ENCODE assay signal across 9 mouse cellular contexts in genomic region chr7:80740954-80741353, GRCm38 (mm10). TPM values are rescaled to one million over a fixed set of nuclear protein-coding genes. Genes with fewer than 3 reads are reported as not detected.
DNase-seq lines count a peak whose midpoint lies in the region; ATAC-seq and TF ChIP-seq lines count a peak whose summit lies in the region.
"Had no signal": no experiment of that assay in that cellular context is flagged by ENCODE, and none has a peak within 500 bp of the region (broad histone marks: within the 10 kb centered on the region; RNA-seq: fewer than 3 reads in every experiment).

No protein-coding gene starts in this region.

- no peak for TF ChIP-seq EP300 in stomach, postnatal 0 days (optimal IDR thresholded peaks at IDR 0.05)

- H3K4me3 ChIP-seq in forebrain, embryonic 14.5 days (ENCODE audit: low read depth, low read length) = no peak overlapping the region
- no peak overlapping the region for H3K4me3 ChIP-seq in forebrain, embryonic 13.5 days
- no peak overlapping the region for H3K4me3 ChIP-seq in hindbrain, embryonic 16.5 days (ENCODE audit: low read length)
- H3K4me3 ChIP-seq in midbrain, embryonic 16.5 days (ENCODE audit: low read depth, low read length) = no peak overlapping the region
- no peak overlapping the region for H3K4me3 ChIP-seq in stomach, postnatal 0 days (ENCODE audit: low read depth, low read length)
- H3K4me3 ChIP-seq: midbrain, embryonic 12.5 days had no signal

- H3K36me3 ChIP-seq in forebrain, embryonic 14.5 days (ENCODE audit: control insufficient read depth, insufficient read depth, low read length) = peaks cover 57% of the 10 kb centered on the region
- peaks cover 53% of the 10 kb centered on the region for H3K36me3 ChIP-seq in forebrain, embryonic 13.5 days (ENCODE audit: poor library complexity, severe bottlenecking)
- peaks cover 15% of the 10 kb centered on the region for H3K36me3 ChIP-seq in hindbrain, embryonic 16.5 days (ENCODE audit: control insufficient read depth, insufficient read depth, low read length)
- H3K36me3 ChIP-seq in midbrain, embryonic 16.5 days (ENCODE audit: control insufficient read depth, insufficient read depth, low read length) = peaks cover 30% of the 10 kb centered on the region
- peaks cover 49% of the 10 kb centered on the region for H3K36me3 ChIP-seq in stomach, postnatal 0 days (ENCODE audit: control insufficient read depth, insufficient read depth, low read length)

- peak; percentile 76 for DNase-seq in forebrain, embryonic 14.5 days (ENCODE audit: low spot score)
- DNase-seq in adrenal gland, postnatal 36 days = peak; percentile 88 to 92
- peak; percentile 64 to 66 for DNase-seq in left cerebral cortex, adult 18-20 months (ENCODE audit: low spot score in 2 of 2)
- peak; percentile 72 for DNase-seq in stomach, postnatal 0 days (ENCODE audit: low spot score)

- no peak overlapping the region for H3K9ac ChIP-seq in forebrain, embryonic 14.5 days (ENCODE audit: low read length)
- no peak overlapping the region for H3K9ac ChIP-seq in forebrain, embryonic 13.5 days
- no peak overlapping the region for H3K9ac ChIP-seq in hindbrain, embryonic 16.5 days (ENCODE audit: low read depth, low read length)
- H3K9ac ChIP-seq in midbrain, embryonic 16.5 days (ENCODE audit: low read depth, low read length) = no peak overlapping the region
- no peak overlapping the region for H3K9ac ChIP-seq in stomach, postnatal 0 days (ENCODE audit: low read length)
- H3K9ac ChIP-seq: midbrain, embryonic 12.5 days had no signal

- no peak overlapping the region for H3K27ac ChIP-seq in forebrain, embryonic 14.5 days (ENCODE audit: low read depth, low read length)
- no peak overlapping the region for H3K27ac ChIP-seq in forebrain, embryonic 13.5 days
- no peak overlapping the region for H3K27ac ChIP-seq in hindbrain, embryonic 16.5 days (ENCODE audit: low read depth, low read length)
- H3K27ac ChIP-seq in midbrain, embryonic 16.5 days (ENCODE audit: low read length) = no peak overlapping the region
- H3K27ac ChIP-seq in stomach, postnatal 0 days (replicated peaks) = no peak overlapping the region
- H3K27ac ChIP-seq: midbrain, embryonic 12.5 days had no signal

- TF ChIP-seq CTCF in stomach, postnatal 0 days (IDR thresholded peaks at IDR 0.05; ENCODE audit: low read depth) = peak; percentile 94

- peaks cover 9% of the 10 kb centered on the region for H3K4me1 ChIP-seq in forebrain, embryonic 14.5 days (ENCODE audit: control insufficient read depth, insufficient read depth, low read length)
- H3K4me1 ChIP-seq in forebrain, embryonic 13.5 days = peaks cover 13% of the 10 kb centered on the region
- peaks cover 6% of the 10 kb centered on the region for H3K4me1 ChIP-seq in hindbrain, embryonic 16.5 days (ENCODE audit: control insufficient read depth, insufficient read depth, low read depth, low read length)
- peaks cover 8% of the 10 kb centered on the region for H3K4me1 ChIP-seq in midbrain, embryonic 16.5 days (ENCODE audit: control insufficient read depth, insufficient read depth, low read length)
- peaks cover 5% of the 10 kb centered on the region for H3K4me1 ChIP-seq in stomach, postnatal 0 days (replicated peaks; ENCODE audit: control insufficient read depth, insufficient read depth)

- H3K9me3 ChIP-seq in forebrain, embryonic 14.5 days (replicated peaks; ENCODE audit: control insufficient read depth, low read length) = no peaks in the 10 kb centered on the region
- H3K9me3 ChIP-seq in forebrain, embryonic 13.5 days (replicated peaks) = no peaks in the 10 kb centered on the region
- no peaks in the 10 kb centered on the region for H3K9me3 ChIP-seq in hindbrain, embryonic 16.5 days (ENCODE audit: control insufficient read depth, low read length)
- H3K9me3 ChIP-seq in midbrain, embryonic 16.5 days (replicated peaks; ENCODE audit: control insufficient read depth, low read length, poor library complexity, severe bottlenecking) = no peaks in the 10 kb centered on the region
- no peaks in the 10 kb centered on the region for H3K9me3 ChIP-seq in stomach, postnatal 0 days (ENCODE audit: control insufficient read depth, low read length)
- H3K9me3 ChIP-seq: midbrain, embryonic 12.5 days had no signal

- H3K27me3 ChIP-seq in forebrain, embryonic 14.5 days (replicated peaks; ENCODE audit: control insufficient read depth, insufficient read depth, low read length) = no peaks in the 10 kb centered on the region
- no peaks in the 10 kb centered on the region for H3K27me3 ChIP-seq in forebrain, embryonic 13.5 days
- H3K27me3 ChIP-seq in hindbrain, embryonic 16.5 days (replicated peaks; ENCODE audit: control insufficient read depth, insufficient read depth, low read length) = no peaks in the 10 kb centered on the region
- H3K27me3 ChIP-seq in midbrain, embryonic 16.5 days (ENCODE audit: control insufficient read depth, insufficient read depth, low read depth, low read length) = no peaks in the 10 kb centered on the region
- no peaks in the 10 kb centered on the region for H3K27me3 ChIP-seq in stomach, postnatal 0 days (ENCODE audit: control insufficient read depth, insufficient read depth, low read length)
- H3K27me3 ChIP-seq: midbrain, embryonic 12.5 days had no signal

- ATAC-seq in forebrain, embryonic 14.5 days = no peak
- no peak for ATAC-seq in forebrain, embryonic 13.5 days
- ATAC-seq in frontal cortex, adult (ENCODE audit: low TSS enrichment) = peak; percentile 74; the same call in 1 of the 2 replicates
- peak; percentile 60; the same call in 1 of the 2 replicates for ATAC-seq in hindbrain, embryonic 16.5 days
- ATAC-seq in midbrain, embryonic 16.5 days = 0 out of 2 replicates have a peak, but pooled peaks have one; percentile 48
- ATAC-seq in stomach, postnatal 0 days (ENCODE audit: low FRiP score, low TSS enrichment) = 0 out of 2 replicates have a peak, but pooled peaks have one; percentile 30

- no peak overlapping the region for H3K4me2 ChIP-seq in forebrain, embryonic 14.5 days (ENCODE audit: low read length)
- no peak overlapping the region for H3K4me2 ChIP-seq in forebrain, embryonic 13.5 days
- no peak overlapping the region for H3K4me2 ChIP-seq in hindbrain, embryonic 16.5 days (ENCODE audit: low read length)
- H3K4me2 ChIP-seq in midbrain, embryonic 16.5 days (ENCODE audit: low read length) = no peak overlapping the region
- H3K4me2 ChIP-seq in stomach, postnatal 0 days (replicated peaks; ENCODE audit: low read depth) = no peak overlapping the region
- H3K4me2 ChIP-seq: midbrain, embryonic 12.5 days had no signal

- 25% methylated on average over 7 of the region's 7 CpGs for WGBS in forebrain, embryonic 14.5 days
- 21% methylated on average over 7 of the region's 7 CpGs for WGBS in forebrain, embryonic 13.5 days
- WGBS in hindbrain, embryonic 16.5 days = 33% methylated on average over 7 of the region's 7 CpGs
- 23% methylated on average over 7 of the region's 7 CpGs for WGBS in midbrain, embryonic 16.5 days
- WGBS in stomach, postnatal 0 days = 22% methylated on average over 7 of the region's 7 CpGs

RNA-seq across cellular contexts. Expression of gene Crtc3, which starts 52.3 kb away (rescaled TPM):
- polyA plus RNA-seq in forebrain, embryonic 14.5 days (2014; fragmentation: Nextera tagmentation; extraction: Ambion mirVana) = 7.9 and 10.6 TPM in 2 replicates
- polyA plus RNA-seq in forebrain, embryonic 13.5 days (2015; fragmentation: Nextera tagmentation; extraction: Ambion mirVana) = 10.3 and 11.5 TPM in 2 replicates
- total RNA-seq in adrenal gland, postnatal 36 days (2021) = 10 to 100 TPM; 25.0 to 31.2 TPM
- polyA plus RNA-seq in hindbrain, embryonic 16.5 days (2015; fragmentation: Nextera tagmentation; extraction: Ambion mirVana) = 14.2 and 16.1 TPM in 2 replicates
- total RNA-seq in left cerebral cortex, adult 18-20 months (2021) = 10 to 100 TPM; 14.4 to 14.5 TPM
- polyA plus RNA-seq in midbrain, embryonic 16.5 days (2015; fragmentation: Nextera tagmentation; extraction: Ambion mirVana) = 12.7 and 13.7 TPM in 2 replicates
- 8.8 and 10.1 TPM in 2 replicates for polyA plus RNA-seq in stomach, postnatal 0 days (2015; fragmentation: Nextera tagmentation; extraction: Ambion mirVana)

Comparison
In these comparisons a context has a peak if more than half of its experiments do, and no peak if none do; other contexts are left out.
1. ATAC-seq: peak in frontal cortex, adult (single experiment), hindbrain, embryonic 16.5 days (single experiment), midbrain, embryonic 16.5 days (single experiment) and stomach, postnatal 0 days (single experiment); none in forebrain, embryonic 14.5 days (single experiment) and forebrain, embryonic 13.5 days (single experiment).
2. Peak in every context shown above with its lines, with median percentiles within 50 percentile points of each other: DNase-seq.